Mouse (Mus musculus) CD4-positive helper T cell, adult 2 months (primary cell): Measurements from ENCODE around the gene Rnf38.

ENCODE experiments used
- DNase-seq: peaks from one replicate; pipeline ENCODE4 v3.0.0-alpha.2; 2012; ENCODE audit warnings: low read depth, missing footprints, low spot score

The Rnf38 gene

GRCm38 (mm10) chr4:44224141-44224540, 9.4 kb downstream of the Rnf38 start:
- DNase-seq, result no peak

GRCm38 (mm10) chr4:44223444-44223843, 10.1 kb downstream of the Rnf38 start:
- DNase-seq, result no peak

- DNase-seq, result no peak
Measured at GRCm38 (mm10) chr4:44216797-44217442, 16.7 kb downstream of the Rnf38 start.

GRCm38 (mm10) chr4:44199968-44200367, 33.6 kb downstream of the Rnf38 start:
- DNase-seq, result peak; percentile 53

GRCm38 (mm10) chr4:44187431-44187830, 46.2 kb downstream of the Rnf38 start:
- no peak for DNase-seq

GRCm38 (mm10) chr4:44183862-44184261, 49.7 kb downstream of the Rnf38 start:
- DNase-seq, result no peak

- DNase-seq, result no peak
Measured at GRCm38 (mm10) chr4:44179748-44180147, 53.8 kb downstream of the Rnf38 start.

- DNase-seq, result peak; percentile 78
Measured at GRCm38 (mm10) chr4:44173177-44173576, 60.4 kb downstream of the Rnf38 start.

GRCm38 (mm10) chr4:44172676-44173075, 60.9 kb downstream of the Rnf38 start:
- no peak for DNase-seq

GRCm38 (mm10) chr4:44169884-44170283, 63.7 kb downstream of the Rnf38 start:
- DNase-seq, result peak; percentile 61

GRCm38 (mm10) chr4:44168816-44169215, 64.8 kb downstream of the Rnf38 start:
- DNase-seq, result peak; percentile 47

GRCm38 (mm10) chr4:44168231-44168647, 65.3 kb downstream of the Rnf38 start:
- peak; percentile 98 for DNase-seq

GRCm38 (mm10) chr4:44167397-44168121, 66.0 kb downstream of the Rnf38 start:
- DNase-seq, result peak; percentile 98

- no peak for DNase-seq
Measured at GRCm38 (mm10) chr4:44166702-44167396, 66.7 kb downstream of the Rnf38 start.

- DNase-seq, result peak; percentile 43
Measured at GRCm38 (mm10) chr4:44164621-44165020, 69.0 kb downstream of the Rnf38 start.

GRCm38 (mm10) chr4:44163034-44163433, 70.6 kb downstream of the Rnf38 start:
- DNase-seq, result no peak

GRCm38 (mm10) chr4:44160990-44161689, 72.4 kb downstream of the Rnf38 start:
- DNase-seq, result no peak

- DNase-seq, result peak; percentile 81
Measured at GRCm38 (mm10) chr4:44159839-44160238, 73.8 kb downstream of the Rnf38 start.

- no peak for DNase-seq
Measured at GRCm38 (mm10) chr4:44156481-44156880, 77.1 kb downstream of the Rnf38 start.

GRCm38 (mm10) chr4:44154884-44155283, 78.7 kb downstream of the Rnf38 start:
- no peak for DNase-seq

- DNase-seq, result no peak
Measured at GRCm38 (mm10) chr4:44152904-44153303, 80.7 kb downstream of the Rnf38 start.

- DNase-seq, result no peak
Measured at GRCm38 (mm10) chr4:44126805-44127204, 106.8 kb downstream of the Rnf38 start.
